Mouse (Mus musculus): ENCODE data around the gene Tamm41. TPM values are rescaled to one million over a fixed set of nuclear protein-coding genes. Genes with fewer than 3 reads are reported as not detected.

Tamm41 gene
- polyA plus RNA-seq, 1 experiment from 2014 or later, result 45.0 TPM

GRCm38 (mm10) chr6:114997471-114997870, 40.2 kb downstream of the Tamm41 start:
- ATAC-seq (replicated peaks; ENCODE audit: insufficient number of reproducible peaks, low FRiP score, low TSS enrichment), result no peak
- Histone ChIP-seq H3K27me3 (ENCODE audit: control insufficient read depth, insufficient read depth, low read length) (no peaks in the 10 kb centered on the region), H3K9me3 (replicated peaks; ENCODE audit: control insufficient read depth, low read length) (no peaks in the 10 kb centered on the region), H3K4me1 (ENCODE audit: control insufficient read depth, insufficient read depth, low read length) (peaks cover 6% of the 10 kb centered on the region), H3K9ac (ENCODE audit: low read depth, low read length) (no peak overlapping the region), H3K4me3 (ENCODE audit: low read depth, low read length) (no peak overlapping the region), H3K4me2 (no peak overlapping the region), H3K36me3 (ENCODE audit: control insufficient read depth, insufficient read depth, low read length) (no peaks in the 10 kb centered on the region; the same call in 1 of the 2 replicates), H3K27ac (ENCODE audit: low read depth, low read length) (no peak overlapping the region)
- WGBS (ENCODE audit: insufficient replicate concordance), result 69% methylated on average over 5 of the region's 5 CpGs

DNA sequence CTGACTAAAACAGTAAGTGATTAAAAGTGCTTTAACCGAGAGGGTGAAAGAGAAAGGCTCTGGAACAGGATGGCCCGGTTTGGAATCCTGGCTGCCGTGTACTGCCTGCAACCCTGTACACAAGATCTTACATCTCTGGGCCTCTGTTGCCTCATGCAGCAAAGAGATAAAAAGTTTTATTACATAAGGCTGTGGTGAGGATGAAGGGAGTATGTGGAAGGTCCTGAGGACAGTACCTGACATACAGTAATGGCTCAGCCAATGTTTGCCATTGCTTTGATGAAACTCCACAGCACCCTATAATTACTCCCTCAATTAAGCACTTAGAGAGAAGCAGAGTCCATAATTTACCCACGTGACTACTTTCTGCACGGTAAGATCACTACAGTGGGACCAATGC, 40.8 kb downstream of the Tamm41 start:
- Histone ChIP-seq H3K9ac (ENCODE audit: low read depth, low read length) (no peak overlapping the region), H3K4me1 (ENCODE audit: control insufficient read depth, insufficient read depth, low read length) (peaks cover 6% of the 10 kb centered on the region), H3K27ac (ENCODE audit: low read depth, low read length) (no peak overlapping the region), H3K4me3 (ENCODE audit: low read depth, low read length) (no peak overlapping the region), H3K27me3 (ENCODE audit: control insufficient read depth, insufficient read depth, low read length) (no peaks in the 10 kb centered on the region), H3K4me2 (no peak overlapping the region), H3K9me3 (replicated peaks; ENCODE audit: control insufficient read depth, low read length) (no peaks in the 10 kb centered on the region), H3K36me3 (ENCODE audit: control insufficient read depth, insufficient read depth, low read length) (no peaks in the 10 kb centered on the region)
- WGBS (ENCODE audit: insufficient replicate concordance), result 82% methylated on average over 5 of the region's 5 CpGs
- no peak for ATAC-seq (replicated peaks; ENCODE audit: insufficient number of reproducible peaks, low FRiP score, low TSS enrichment)

- Histone ChIP-seq H3K27ac (ENCODE audit: low read depth, low read length) (no peak overlapping the region), H3K4me2 (no peak overlapping the region), H3K9ac (ENCODE audit: low read depth, low read length) (no peak overlapping the region), H3K9me3 (replicated peaks; ENCODE audit: control insufficient read depth, low read length) (no peaks in the 10 kb centered on the region), H3K4me1 (ENCODE audit: control insufficient read depth, insufficient read depth, low read length) (peaks cover 6% of the 10 kb centered on the region), H3K27me3 (ENCODE audit: control insufficient read depth, insufficient read depth, low read length) (no peaks in the 10 kb centered on the region), H3K36me3 (ENCODE audit: control insufficient read depth, insufficient read depth, low read length) (no peaks in the 10 kb centered on the region), H3K4me3 (ENCODE audit: low read depth, low read length) (no peak overlapping the region)
- ATAC-seq (replicated peaks; ENCODE audit: insufficient number of reproducible peaks, low FRiP score, low TSS enrichment), result no peak
- WGBS (ENCODE audit: insufficient replicate concordance), result 83% methylated on average over 5 of the region's 5 CpGs
These were observed 43.6 kb downstream of the Tamm41 start for GRCm38 (mm10) chr6:114994079-114994478.

DNA sequence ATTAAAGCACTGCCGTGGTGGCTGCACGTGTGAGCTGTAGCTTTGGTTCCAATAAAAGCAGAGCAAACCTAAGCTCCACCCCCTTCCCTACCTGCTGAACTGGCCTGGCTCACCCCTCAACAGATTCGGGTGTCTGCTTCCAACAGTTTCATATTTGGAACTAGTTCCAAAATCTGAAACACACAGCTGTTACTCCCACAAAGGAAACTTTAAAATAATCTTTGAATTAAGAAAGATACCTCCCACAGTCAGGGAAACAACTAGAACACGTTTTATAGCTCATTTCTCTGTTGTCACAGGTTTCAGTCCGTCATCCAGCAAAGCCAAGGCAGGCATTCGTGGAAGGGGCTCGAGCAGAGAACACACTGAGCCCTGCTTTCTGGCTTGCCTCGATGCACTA, 44.0 kb downstream of the Tamm41 start:
- no peak for ATAC-seq (replicated peaks; ENCODE audit: insufficient number of reproducible peaks, low FRiP score, low TSS enrichment)
- Histone ChIP-seq H3K4me3 (ENCODE audit: low read depth, low read length) (no peak overlapping the region), H3K27me3 (ENCODE audit: control insufficient read depth, insufficient read depth, low read length) (no peaks in the 10 kb centered on the region), H3K27ac (ENCODE audit: low read depth, low read length) (no peak overlapping the region), H3K36me3 (ENCODE audit: control insufficient read depth, insufficient read depth, low read length) (no peaks in the 10 kb centered on the region), H3K4me1 (ENCODE audit: control insufficient read depth, insufficient read depth, low read length) (peaks cover 5% of the 10 kb centered on the region), H3K9me3 (replicated peaks; ENCODE audit: control insufficient read depth, low read length) (no peaks in the 10 kb centered on the region), H3K9ac (ENCODE audit: low read depth, low read length) (no peak overlapping the region), H3K4me2 (no peak overlapping the region)
- 79% methylated on average over 8 of the region's 8 CpGs for WGBS (ENCODE audit: insufficient replicate concordance)

GRCm38 (mm10) chr6:114991909-114992308, 45.8 kb downstream of the Tamm41 start:
- 87% methylated on average over 4 of the region's 4 CpGs for WGBS (ENCODE audit: insufficient replicate concordance)
- no peaks in the 10 kb centered on the region for H3K4me1 ChIP-seq (ENCODE audit: control insufficient read depth, insufficient read depth, low read length)
- H3K4me3 ChIP-seq (ENCODE audit: low read depth, low read length), result no peak overlapping the region

DNA sequence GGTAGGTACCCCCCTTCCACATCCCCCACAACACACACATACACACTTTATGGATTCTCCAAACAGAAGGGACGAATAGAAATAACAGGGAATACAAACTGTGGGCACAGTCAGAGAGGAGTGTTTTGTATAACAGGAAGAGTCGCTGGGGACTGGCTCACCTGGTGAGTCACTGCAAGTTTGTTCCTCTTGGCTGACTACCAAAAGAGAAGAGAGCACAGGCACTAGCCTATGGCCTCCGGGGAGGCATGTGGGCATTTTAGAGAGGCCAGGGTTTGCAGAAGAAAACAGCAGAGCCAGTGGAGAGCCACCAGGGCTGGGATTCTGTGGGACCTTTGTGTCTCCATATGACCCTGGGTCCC, 49.1 kb downstream of the Tamm41 start:
- Histone ChIP-seq H3K4me2 (no peak overlapping the region), H3K9me3 (replicated peaks; ENCODE audit: control insufficient read depth, low read length) (no peaks in the 10 kb centered on the region), H3K9ac (ENCODE audit: low read depth, low read length) (no peak overlapping the region), H3K27me3 (ENCODE audit: control insufficient read depth, insufficient read depth, low read length) (no peaks in the 10 kb centered on the region), H3K27ac (ENCODE audit: low read depth, low read length) (no peak overlapping the region), H3K4me1 (ENCODE audit: control insufficient read depth, insufficient read depth, low read length) (no peaks in the 10 kb centered on the region), H3K4me3 (ENCODE audit: low read depth, low read length) (no peak overlapping the region), H3K36me3 (ENCODE audit: control insufficient read depth, insufficient read depth, low read length) (no peaks in the 10 kb centered on the region)
- 73% methylated on average over 3 of the region's 3 CpGs for whole genome bisulfite sequencing (ENCODE audit: insufficient replicate concordance)
- no peak for ATAC-seq (replicated peaks; ENCODE audit: insufficient number of reproducible peaks, low FRiP score, low TSS enrichment)

More at GRCm38 (mm10) chr6:114991909-114992308, 45.8 kb downstream of the Tamm41 start:
- no peaks in the 10 kb centered on the region for H3K9me3 ChIP-seq (replicated peaks; ENCODE audit: control insufficient read depth, low read length)
- no peaks in the 10 kb centered on the region for H3K36me3 ChIP-seq (ENCODE audit: control insufficient read depth, insufficient read depth, low read length)
- H3K4me2 ChIP-seq, result no peak overlapping the region
- no peaks in the 10 kb centered on the region for H3K27me3 ChIP-seq (ENCODE audit: control insufficient read depth, insufficient read depth, low read length)
- no peak overlapping the region for H3K9ac ChIP-seq (ENCODE audit: low read depth, low read length)
- no peak overlapping the region for H3K27ac ChIP-seq (ENCODE audit: low read depth, low read length)
- ATAC-seq (replicated peaks; ENCODE audit: insufficient number of reproducible peaks, low FRiP score, low TSS enrichment), result no peak

DNA sequence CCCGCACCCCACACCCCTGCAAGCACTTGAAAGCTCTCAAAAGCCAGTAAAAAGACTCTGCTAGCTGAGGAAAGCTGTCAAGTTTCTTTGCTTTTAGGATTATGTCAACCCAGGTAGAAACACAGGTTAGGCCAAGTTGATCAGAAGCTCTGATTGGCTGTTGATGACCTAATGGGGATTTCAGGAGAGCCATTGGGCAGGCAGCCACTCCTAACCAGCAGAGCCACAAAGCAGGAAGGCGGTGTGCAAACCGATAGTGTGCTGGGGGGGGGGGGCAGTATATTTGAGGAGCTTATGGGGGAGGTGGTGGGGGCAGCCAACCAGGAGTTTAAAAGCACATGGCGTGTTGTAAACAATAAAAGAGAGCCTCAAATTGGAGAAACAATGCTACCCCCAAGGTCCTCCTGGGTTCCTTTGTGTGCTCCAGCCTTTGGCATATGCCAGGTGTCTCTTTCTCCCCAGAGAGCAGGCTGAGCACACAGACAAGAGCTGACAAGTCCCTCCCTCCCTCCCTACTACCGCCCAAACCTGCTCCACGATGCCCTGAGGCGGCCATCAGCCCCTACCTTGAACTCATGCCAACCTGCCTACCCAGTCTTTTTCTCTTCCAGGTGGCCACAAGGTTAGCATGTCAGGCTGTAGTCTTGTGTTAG, 49.6 kb downstream of the Tamm41 start:
- Histone ChIP-seq H3K4me1 (ENCODE audit: control insufficient read depth, insufficient read depth, low read length) (no peaks in the 10 kb centered on the region), H3K9me3 (replicated peaks; ENCODE audit: control insufficient read depth, low read length) (no peaks in the 10 kb centered on the region), H3K36me3 (ENCODE audit: control insufficient read depth, insufficient read depth, low read length) (no peaks in the 10 kb centered on the region), H3K27ac (ENCODE audit: low read depth, low read length) (no peak overlapping the region), H3K4me2 (no peak overlapping the region), H3K9ac (ENCODE audit: low read depth, low read length) (no peak overlapping the region), H3K4me3 (ENCODE audit: low read depth, low read length) (no peak overlapping the region), H3K27me3 (ENCODE audit: control insufficient read depth, insufficient read depth, low read length) (no peaks in the 10 kb centered on the region)
- 78% methylated on average over 7 of the region's 7 CpGs for WGBS (ENCODE audit: insufficient replicate concordance)
- no peak for ATAC-seq (replicated peaks; ENCODE audit: insufficient number of reproducible peaks, low FRiP score, low TSS enrichment)

DNA sequence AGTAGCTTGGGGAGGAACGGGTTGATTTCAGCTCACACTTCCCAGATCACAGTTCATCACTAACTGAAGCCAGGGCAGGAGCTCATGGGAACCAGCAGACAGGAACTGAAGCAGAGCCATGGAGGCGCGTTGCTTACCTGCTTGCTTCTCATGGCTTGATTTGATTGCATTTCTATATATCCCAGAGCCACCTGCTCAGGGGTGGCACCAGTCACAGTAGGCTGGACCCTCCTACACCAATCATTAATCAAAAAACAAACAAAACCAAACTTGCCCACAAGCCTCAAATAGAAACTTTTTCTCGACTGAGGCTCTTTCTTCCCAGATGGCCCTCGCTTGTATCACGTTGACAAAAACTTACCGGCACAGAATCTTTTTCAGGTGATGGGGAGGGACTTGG, 55.0 kb downstream of the Tamm41 start:
- no peak overlapping the region for H3K27ac ChIP-seq (ENCODE audit: low read depth, low read length)
- H3K9ac ChIP-seq (ENCODE audit: low read depth, low read length), result no peak overlapping the region
- H3K4me1 ChIP-seq (ENCODE audit: control insufficient read depth, insufficient read depth, low read length), result no peaks in the 10 kb centered on the region
- no peak overlapping the region for H3K4me2 ChIP-seq
- no peaks in the 10 kb centered on the region for H3K36me3 ChIP-seq (ENCODE audit: control insufficient read depth, insufficient read depth, low read length)
- ATAC-seq (replicated peaks; ENCODE audit: insufficient number of reproducible peaks, low FRiP score, low TSS enrichment), result no peak
- no peaks in the 10 kb centered on the region for H3K9me3 ChIP-seq (replicated peaks; ENCODE audit: control insufficient read depth, low read length)
- no peaks in the 10 kb centered on the region for H3K27me3 ChIP-seq (ENCODE audit: control insufficient read depth, insufficient read depth, low read length)
- no peak overlapping the region for H3K4me3 ChIP-seq (ENCODE audit: low read depth, low read length)
- 75% methylated on average over 7 of the region's 7 CpGs for WGBS (ENCODE audit: insufficient replicate concordance)

GRCm38 (mm10) chr6:114979715-114980114, 58.0 kb downstream of the Tamm41 start:
- ATAC-seq (replicated peaks; ENCODE audit: insufficient number of reproducible peaks, low FRiP score, low TSS enrichment), result no peak
- Histone ChIP-seq H3K36me3 (ENCODE audit: control insufficient read depth, insufficient read depth, low read length) (no peaks in the 10 kb centered on the region), H3K27me3 (ENCODE audit: control insufficient read depth, insufficient read depth, low read length) (no peaks in the 10 kb centered on the region), H3K4me2 (no peak overlapping the region), H3K9me3 (replicated peaks; ENCODE audit: control insufficient read depth, low read length) (no peaks in the 10 kb centered on the region), H3K4me1 (ENCODE audit: control insufficient read depth, insufficient read depth, low read length) (no peaks in the 10 kb centered on the region), H3K27ac (ENCODE audit: low read depth, low read length) (no peak overlapping the region), H3K9ac (ENCODE audit: low read depth, low read length) (no peak overlapping the region), H3K4me3 (ENCODE audit: low read depth, low read length) (no peak overlapping the region)
- 47% methylated on average over 1 of the region's 1 CpGs for WGBS (ENCODE audit: insufficient replicate concordance)
